ENCODE assay signal across 18 mouse cellular contexts in the genomic region with DNA sequence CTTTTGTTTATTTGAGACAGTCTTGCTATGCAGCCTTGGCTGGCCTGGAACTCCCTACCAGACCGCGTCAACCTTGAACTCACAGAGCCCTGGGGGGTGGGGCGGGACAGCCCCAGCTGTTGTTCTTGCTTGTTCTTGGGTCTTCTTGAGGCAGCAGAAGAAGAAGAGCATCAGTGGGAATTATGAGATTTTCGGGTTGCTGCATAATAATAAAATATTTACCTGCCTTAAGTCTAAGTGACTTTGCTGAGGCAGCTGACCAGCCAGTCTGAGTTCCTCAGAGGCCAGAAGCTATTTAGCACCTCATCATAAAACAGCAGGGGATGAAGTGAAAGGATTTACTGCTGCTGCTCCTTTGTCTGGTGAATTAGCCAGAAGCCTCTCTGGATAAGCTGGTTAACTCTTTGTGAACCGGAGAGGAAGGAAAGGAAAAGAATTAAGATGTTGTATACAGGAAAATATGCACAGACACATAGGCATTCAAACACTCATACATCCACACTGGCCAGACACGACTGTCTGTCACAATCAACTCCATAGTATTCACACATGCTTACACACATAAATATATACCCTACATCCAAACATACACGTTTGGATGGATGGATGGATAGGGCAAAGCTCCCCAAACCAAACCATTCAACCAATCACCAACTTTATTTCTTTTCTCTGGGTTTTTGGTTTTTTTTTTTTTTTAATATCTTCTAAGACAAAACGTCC. TPM values are rescaled to one million over a fixed set of nuclear protein-coding genes. Genes with fewer than 3 reads are reported as not detected.
DNase-seq lines count a peak whose midpoint lies in the region; ATAC-seq and TF ChIP-seq lines count a peak whose summit lies in the region.
"Had no signal": no experiment of that assay in that cellular context is flagged by ENCODE, and none has a peak within 500 bp of the region (broad histone marks: within the 10 kb centered on the region; RNA-seq: fewer than 3 reads in every experiment).

No protein-coding gene starts in this region.

- ATAC-seq in hindbrain, embryonic 11.5 days (ENCODE audit: low FRiP score), result peak; percentile 56; the same call in 1 of the 2 replicates
- ATAC-seq in embryonic facial prominence, embryonic 11.5 days (replicated peaks; ENCODE audit: insufficient number of reproducible peaks, low FRiP score, low TSS enrichment, low read depth), result no peak
- peak; percentile 34; the same call in 1 of the 2 replicates for ATAC-seq in midbrain, embryonic 14.5 days (ENCODE audit: low FRiP score, low TSS enrichment)
- ATAC-seq in intestine, postnatal 0 days, result no peak
- ATAC-seq: Patski had no signal

- H3K27ac ChIP-seq in hindbrain, embryonic 11.5 days (ENCODE audit: low read depth, low read length), result no peak overlapping the region
- no peak overlapping the region; the same call in 1 of the 2 replicates for H3K27ac ChIP-seq in hindbrain, embryonic 10.5 days
- H3K27ac ChIP-seq in ES-E14 (ENCODE audit: insufficient read depth, low read depth, low read length, poor library complexity, severe bottlenecking), result peak overlapping the region; percentile 14; the same call in 1 of the 2 replicates
- H3K27ac ChIP-seq in embryonic facial prominence, embryonic 11.5 days (replicated peaks; ENCODE audit: low read depth, low read length), result no peak overlapping the region
- 0 out of 2 replicates have a peak overlapping the region, but pooled peaks have one; percentile 32 for H3K27ac ChIP-seq in midbrain, embryonic 14.5 days (replicated peaks; ENCODE audit: low read depth, low read length)
- no peak overlapping the region for H3K27ac ChIP-seq in intestine, postnatal 0 days (ENCODE audit: low read depth, low read length)

- no peak overlapping the region for H3K4me2 ChIP-seq in hindbrain, embryonic 11.5 days (replicated peaks; ENCODE audit: low read depth, low read length)
- no peak overlapping the region for H3K4me2 ChIP-seq in embryonic facial prominence, embryonic 11.5 days (ENCODE audit: low read depth, low read length)
- H3K4me2 ChIP-seq in midbrain, embryonic 14.5 days (ENCODE audit: low read length), result 0 out of 2 replicates have a peak overlapping the region, but pooled peaks have one; percentile 15
- no peak overlapping the region for H3K4me2 ChIP-seq in intestine, postnatal 0 days (replicated peaks; ENCODE audit: low read depth)

- WGBS in hindbrain, embryonic 11.5 days, result 18% methylated on average over 8 of the region's 8 CpGs
- WGBS in hindbrain, embryonic 10.5 days, result 11% methylated on average over 8 of the region's 8 CpGs
- 18% methylated on average over 8 of the region's 8 CpGs for WGBS in embryonic facial prominence, embryonic 11.5 days
- WGBS in midbrain, embryonic 14.5 days, result 5% methylated on average over 8 of the region's 8 CpGs
- 24% methylated on average over 8 of the region's 8 CpGs for WGBS in intestine, postnatal 0 days

- no peak overlapping the region for H3K9ac ChIP-seq in hindbrain, embryonic 11.5 days (ENCODE audit: low read depth, low read length)
- no peak overlapping the region for H3K9ac ChIP-seq in ES-E14 (ENCODE audit: insufficient read depth, low read depth, low read length, poor library complexity, severe bottlenecking)
- H3K9ac ChIP-seq in embryonic facial prominence, embryonic 11.5 days (replicated peaks; ENCODE audit: low read length), result no peak overlapping the region
- no peak overlapping the region for H3K9ac ChIP-seq in midbrain, embryonic 14.5 days (replicated peaks; ENCODE audit: low read length)
- H3K9ac ChIP-seq in intestine, postnatal 0 days (ENCODE audit: low read depth, low read length), result no peak overlapping the region

- no peaks in the 10 kb centered on the region for H3K27me3 ChIP-seq in hindbrain, embryonic 11.5 days (ENCODE audit: control insufficient read depth, insufficient read depth, low read length)
- H3K27me3 ChIP-seq in hindbrain, embryonic 10.5 days (ENCODE audit: insufficient read depth, poor library complexity, severe bottlenecking), result no peaks in the 10 kb centered on the region
- H3K27me3 ChIP-seq in embryonic facial prominence, embryonic 11.5 days (ENCODE audit: control insufficient read depth, insufficient read depth, low read length), result no peaks in the 10 kb centered on the region
- H3K27me3 ChIP-seq in midbrain, embryonic 14.5 days (ENCODE audit: control insufficient read depth, insufficient read depth, low read length), result no peaks in the 10 kb centered on the region
- no peaks in the 10 kb centered on the region for H3K27me3 ChIP-seq in intestine, postnatal 0 days (replicated peaks; ENCODE audit: control insufficient read depth, insufficient read depth, low read length)
- H3K27me3 ChIP-seq: Patski had no signal

- in situ Hi-C loops in ES-E14 (cut with MboI; ENCODE audit: low sequenced_read_pairs in 2 of 2, unreplicated experiment in 2 of 2), result no loop called here

- no peaks in the 10 kb centered on the region for H3K36me3 ChIP-seq in hindbrain, embryonic 11.5 days (ENCODE audit: control insufficient read depth, insufficient read depth, low read length)
- peaks cover 16% of the 10 kb centered on the region; the same call in 1 of the 2 replicates for H3K36me3 ChIP-seq in hindbrain, embryonic 10.5 days
- no peaks in the 10 kb centered on the region; the same call in 1 of the 2 replicates for H3K36me3 ChIP-seq in ES-E14 (ENCODE audit: control insufficient read depth, insufficient read depth, low read length, poor library complexity, severe bottlenecking)
- no peaks in the 10 kb centered on the region for H3K36me3 ChIP-seq in embryonic facial prominence, embryonic 11.5 days (replicated peaks; ENCODE audit: control insufficient read depth, insufficient read depth, low read depth, low read length)
- H3K36me3 ChIP-seq in midbrain, embryonic 14.5 days (ENCODE audit: control insufficient read depth, insufficient read depth, low read length), result peaks cover 14% of the 10 kb centered on the region
- H3K36me3 ChIP-seq in intestine, postnatal 0 days (ENCODE audit: control insufficient read depth, insufficient read depth), result peaks cover 17% of the 10 kb centered on the region; the same call in 1 of the 2 replicates

- no peaks in the 10 kb centered on the region for H3K9me3 ChIP-seq in hindbrain, embryonic 11.5 days (ENCODE audit: control insufficient read depth, low read length)
- no peaks in the 10 kb centered on the region for H3K9me3 ChIP-seq in hindbrain, embryonic 10.5 days
- no peaks in the 10 kb centered on the region for H3K9me3 ChIP-seq in ES-E14 (ENCODE audit: control insufficient read depth, insufficient read depth, low read depth, low read length)
- no peaks in the 10 kb centered on the region for H3K9me3 ChIP-seq in embryonic facial prominence, embryonic 11.5 days (replicated peaks; ENCODE audit: control insufficient read depth, low read length)
- no peaks in the 10 kb centered on the region for H3K9me3 ChIP-seq in midbrain, embryonic 14.5 days (ENCODE audit: control insufficient read depth, low read length)
- no peaks in the 10 kb centered on the region for H3K9me3 ChIP-seq in intestine, postnatal 0 days (ENCODE audit: control insufficient read depth)

- H3K4me1 ChIP-seq in hindbrain, embryonic 11.5 days (replicated peaks; ENCODE audit: control insufficient read depth, insufficient read depth, low read length), result no peaks in the 10 kb centered on the region
- H3K4me1 ChIP-seq in hindbrain, embryonic 10.5 days (replicated peaks), result peaks cover 5% of the 10 kb centered on the region; the same call in 1 of the 2 replicates
- peaks cover 4 to 6% of the 10 kb centered on the region in 2 experiments for H3K4me1 ChIP-seq in ES-E14 (ENCODE audit: control insufficient read depth in 2 of 2, insufficient read depth in 2 of 2, low read length in 2 of 2, poor library complexity in 1 of 2)
- no peaks in the 10 kb centered on the region for H3K4me1 ChIP-seq in embryonic facial prominence, embryonic 11.5 days (ENCODE audit: control insufficient read depth, insufficient read depth, low read length)
- H3K4me1 ChIP-seq in midbrain, embryonic 14.5 days (ENCODE audit: control insufficient read depth, insufficient read depth, low read length), result 0 out of 2 replicates have a peak, but pooled peaks cover 2% of the 10 kb centered on the region
- H3K4me1 ChIP-seq in intestine, postnatal 0 days (replicated peaks; ENCODE audit: control insufficient read depth, insufficient read depth, low read length), result no peaks in the 10 kb centered on the region

- DNase-seq in hindbrain, embryonic 11.5 days (ENCODE audit: low spot score), result peak; percentile 21
- DNase-seq in hindbrain, embryonic 10.5 days (ENCODE audit: low spot score), result no peak
- DNase-seq in ES-E14 (ENCODE audit: low read depth, low spot score), result peak; percentile 72
- peak; percentile 9 for DNase-seq in embryonic facial prominence, embryonic 11.5 days (ENCODE audit: low spot score)
- peak; percentile 67 for DNase-seq in midbrain, embryonic 14.5 days
- no peak for DNase-seq in left cerebral cortex, postnatal 36 days (ENCODE audit: low spot score in 2 of 2)
- DNase-seq in adrenal gland, adult 2 months, result no peak
- DNase-seq: cerebellum, postnatal 25 days; thymus, postnatal 36 days had no signal

- H3K4me3 ChIP-seq in hindbrain, embryonic 11.5 days (ENCODE audit: low read depth, low read length), result no peak overlapping the region
- no peak overlapping the region for H3K4me3 ChIP-seq in hindbrain, embryonic 10.5 days
- peak overlapping the region in 1 of 2 experiments; percentile 12; a peak in 1 of 4 replicates for H3K4me3 ChIP-seq in ES-E14 (ENCODE audit: insufficient read depth in 1 of 2, low read depth in 1 of 2, low read length in 2 of 2, poor library complexity in 1 of 2, severe bottlenecking in 1 of 2)
- H3K4me3 ChIP-seq in embryonic facial prominence, embryonic 11.5 days (ENCODE audit: low read depth, low read length), result no peak overlapping the region
- H3K4me3 ChIP-seq in midbrain, embryonic 14.5 days (replicated peaks; ENCODE audit: low read depth, low read length), result no peak overlapping the region
- H3K4me3 ChIP-seq in intestine, postnatal 0 days (ENCODE audit: low read depth, low read length), result no peak overlapping the region

- no peak for TF ChIP-seq CTCF in intestine, postnatal 0 days (IDR thresholded peaks at IDR 0.05; ENCODE audit: low read depth)

- intact Hi-C loops in left cerebral cortex, postnatal 36 days (cut with DNase I), result loop anchor here (10.0 kb wide), 1 partner anchor 113 kb away; a partner anchor contains a TSS

RNA-seq across cellular contexts. Expression of a gene that starts 6.4 kb away (rescaled TPM):
- polyA plus RNA-seq in hindbrain, embryonic 11.5 days (2014; fragmentation: Nextera tagmentation; extraction: Ambion mirVana), result 43.6 and 50.5 TPM in 2 replicates
- 36.1 and 40.6 TPM in 2 replicates for polyA plus RNA-seq in hindbrain, embryonic 10.5 days (2016; fragmentation: Nextera tagmentation; extraction: Ambion mirVana)
- 15.3 and 23.5 TPM in 2 replicates for total RNA-seq in ES-E14 (2012; rRNA removed)
- 47.1 and 54.7 TPM in 2 replicates for polyA plus RNA-seq in embryonic facial prominence, embryonic 11.5 days (2014; fragmentation: Nextera tagmentation; extraction: Ambion mirVana)
- 50.9 and 56.0 TPM in 2 replicates for polyA plus RNA-seq in midbrain, embryonic 14.5 days (2014; fragmentation: Nextera tagmentation; extraction: Ambion mirVana)
- 59.1 and 60.1 TPM in 2 replicates for polyA plus RNA-seq in intestine, postnatal 0 days (2015; fragmentation: Nextera tagmentation; extraction: Ambion mirVana)
- total RNA-seq in left cerebral cortex, postnatal 36 days (2021), result 10 to 100 TPM; 18.1 to 22.9 TPM
- 10 to 100 TPM; 19.4 to 23.6 TPM for total RNA-seq in adrenal gland, adult 2 months (2021)
- polyA plus RNA-seq in adrenal gland, adult 2 months (2012; rRNA removed), result 0.57 and 0.80 TPM in 2 replicates

RNA-seq across cellular contexts. Expression of a gene that starts 15.7 kb away (rescaled TPM):
- not detected in 2 replicates for polyA plus RNA-seq in hindbrain, embryonic 11.5 days (2014; fragmentation: Nextera tagmentation; extraction: Ambion mirVana)
- not detected in 2 replicates for polyA plus RNA-seq in hindbrain, embryonic 10.5 days (2016; fragmentation: Nextera tagmentation; extraction: Ambion mirVana)
- not detected in 2 replicates for total RNA-seq in ES-E14 (2012; rRNA removed)
- polyA plus RNA-seq in embryonic facial prominence, embryonic 11.5 days (2014; fragmentation: Nextera tagmentation; extraction: Ambion mirVana), result not detected in 2 replicates
- not detected in 2 replicates for polyA plus RNA-seq in midbrain, embryonic 14.5 days (2014; fragmentation: Nextera tagmentation; extraction: Ambion mirVana)
- polyA plus RNA-seq in intestine, postnatal 0 days (2015; fragmentation: Nextera tagmentation; extraction: Ambion mirVana), result not detected in 2 replicates
- total RNA-seq in left cerebral cortex, postnatal 36 days (2021), result not detected
- total RNA-seq in adrenal gland, adult 2 months (2021), result not detected
- not detected in 2 replicates for polyA plus RNA-seq in adrenal gland, adult 2 months (2012; rRNA removed)
- total RNA-seq: granulocyte monocyte progenitor cell, adult 5-6 weeks; heart, postnatal 25 days; layer of hippocampus, postnatal 14 days; liver, adult 2 months; megakaryocyte-erythroid progenitor cell, adult 5-6 weeks had no signal
- polyA plus RNA-seq: C2C12; kidney, embryonic 14.5 days; liver, adult 2 months; Patski had no signal

RNA-seq across cellular contexts. Expression of a gene that starts 41.8 kb away (rescaled TPM):
- polyA plus RNA-seq in hindbrain, embryonic 11.5 days (2014; fragmentation: Nextera tagmentation; extraction: Ambion mirVana), result 4.5 and 5.1 TPM in 2 replicates
- polyA plus RNA-seq in hindbrain, embryonic 10.5 days (2016; fragmentation: Nextera tagmentation; extraction: Ambion mirVana), result 1.5 and 3.9 TPM in 2 replicates
- total RNA-seq in ES-E14 (2012; rRNA removed), result 0.53 and 1.3 TPM in 2 replicates
- 0.74 and 1.2 TPM in 2 replicates for polyA plus RNA-seq in embryonic facial prominence, embryonic 11.5 days (2014; fragmentation: Nextera tagmentation; extraction: Ambion mirVana)
- 1.4 and 1.7 TPM in 2 replicates for polyA plus RNA-seq in midbrain, embryonic 14.5 days (2014; fragmentation: Nextera tagmentation; extraction: Ambion mirVana)
- 0.17 TPM in 1 of 2 replicates, not detected in the other for polyA plus RNA-seq in intestine, postnatal 0 days (2015; fragmentation: Nextera tagmentation; extraction: Ambion mirVana)
- total RNA-seq in left cerebral cortex, postnatal 36 days (2021), result 1 to 10 TPM; 1.8 to 2.0 TPM
- total RNA-seq in adrenal gland, adult 2 months (2021), result under 1 TPM; 0.26 to 0.73 TPM
- not detected in 2 replicates for polyA plus RNA-seq in adrenal gland, adult 2 months (2012; rRNA removed)
- total RNA-seq: granulocyte monocyte progenitor cell, adult 5-6 weeks; liver, adult 2 months; megakaryocyte-erythroid progenitor cell, adult 5-6 weeks had no signal
- polyA plus RNA-seq: liver, adult 2 months had no signal

Comparison
In these comparisons a context has a peak if more than half of its experiments do, and no peak if none do; other contexts are left out.
1. DNase-seq: peak in hindbrain, embryonic 11.5 days (single experiment), ES-E14 (single experiment), embryonic facial prominence, embryonic 11.5 days (single experiment) and midbrain, embryonic 14.5 days (single experiment); none in hindbrain, embryonic 10.5 days (single experiment), left cerebral cortex, postnatal 36 days (0 of 2) and adrenal gland, adult 2 months (single experiment).
2. ATAC-seq: peak in hindbrain, embryonic 11.5 days (single experiment) and midbrain, embryonic 14.5 days (single experiment); none in embryonic facial prominence, embryonic 11.5 days (single experiment) and intestine, postnatal 0 days (single experiment).
3. H3K27ac ChIP-seq: peak in ES-E14 (single experiment) and midbrain, embryonic 14.5 days (single experiment); none in hindbrain, embryonic 11.5 days (single experiment), hindbrain, embryonic 10.5 days (single experiment), embryonic facial prominence, embryonic 11.5 days (single experiment) and intestine, postnatal 0 days (single experiment).
4. RNA of a gene that starts 6.4 kb away (polyA plus RNA-seq): 59.1 to 60.1 TPM in intestine, postnatal 0 days, 47.1 to 54.7 TPM in embryonic facial prominence, embryonic 11.5 days, 50.9 to 56.0 TPM in midbrain, embryonic 14.5 days, 43.6 to 50.5 TPM in hindbrain, embryonic 11.5 days and 36.1 to 40.6 TPM in hindbrain, embryonic 10.5 days; 0.57 to 0.80 TPM in adrenal gland, adult 2 months; every median in the first group is over 10 times any median in the second.